Mouse (Mus musculus): ENCODE measurements around the gene Spsb4. TPM values are rescaled to one million over a fixed set of nuclear protein-coding genes. Genes with fewer than 3 reads are reported as not detected.

The Spsb4 gene
- total RNA-seq, 1 experiment from 2014 or later = not detected

- no peak for ATAC-seq (ENCODE audit: extremely low read depth, insufficient number of reproducible peaks, low FRiP score, poor library complexity, severe bottlenecking)
These were observed 36.3 kb downstream of the Spsb4 start for GRCm38 (mm10) chr9:96982351-96982750.

GRCm38 (mm10) chr9:96981836-96982235 is 36.8 kb downstream of the Spsb4 start:
- no peak for ATAC-seq (ENCODE audit: extremely low read depth, insufficient number of reproducible peaks, low FRiP score, poor library complexity, severe bottlenecking)

- ATAC-seq (ENCODE audit: extremely low read depth, insufficient number of reproducible peaks, low FRiP score, poor library complexity, severe bottlenecking) = no peak
These were observed 37.5 kb downstream of the Spsb4 start for GRCm38 (mm10) chr9:96981121-96981520.

- ATAC-seq (ENCODE audit: extremely low read depth, insufficient number of reproducible peaks, low FRiP score, poor library complexity, severe bottlenecking) = no peak
These were observed 38.3 kb downstream of the Spsb4 start for GRCm38 (mm10) chr9:96980037-96980997.

GRCm38 (mm10) chr9:96979417-96980030 is 39.1 kb downstream of the Spsb4 start:
- no peak for ATAC-seq (ENCODE audit: extremely low read depth, insufficient number of reproducible peaks, low FRiP score, poor library complexity, severe bottlenecking)

- ATAC-seq (ENCODE audit: extremely low read depth, insufficient number of reproducible peaks, low FRiP score, poor library complexity, severe bottlenecking) = no peak
These were observed 40.4 kb downstream of the Spsb4 start for GRCm38 (mm10) chr9:96978147-96978782.

GRCm38 (mm10) chr9:96977287-96978145 is 41.1 kb downstream of the Spsb4 start:
- ATAC-seq (ENCODE audit: extremely low read depth, insufficient number of reproducible peaks, low FRiP score, poor library complexity, severe bottlenecking) = no peak

GRCm38 (mm10) chr9:96973091-96973490 is 45.6 kb downstream of the Spsb4 start:
- ATAC-seq (ENCODE audit: extremely low read depth, insufficient number of reproducible peaks, low FRiP score, poor library complexity, severe bottlenecking) = no peak

- no peak for ATAC-seq (ENCODE audit: extremely low read depth, insufficient number of reproducible peaks, low FRiP score, poor library complexity, severe bottlenecking)
These were observed 46.8 kb downstream of the Spsb4 start for GRCm38 (mm10) chr9:96971625-96972404.

- no peak for ATAC-seq (ENCODE audit: extremely low read depth, insufficient number of reproducible peaks, low FRiP score, poor library complexity, severe bottlenecking)
These were observed 51.1 kb downstream of the Spsb4 start for GRCm38 (mm10) chr9:96967516-96967915.

- no peak for ATAC-seq (ENCODE audit: extremely low read depth, insufficient number of reproducible peaks, low FRiP score, poor library complexity, severe bottlenecking)
These were observed 52.2 kb downstream of the Spsb4 start for GRCm38 (mm10) chr9:96966465-96966864.

GRCm38 (mm10) chr9:96963443-96964215 is 55.0 kb downstream of the Spsb4 start:
- ATAC-seq (ENCODE audit: extremely low read depth, insufficient number of reproducible peaks, low FRiP score, poor library complexity, severe bottlenecking) = no peak

- ATAC-seq (ENCODE audit: extremely low read depth, insufficient number of reproducible peaks, low FRiP score, poor library complexity, severe bottlenecking) = no peak
These were observed 55.9 kb downstream of the Spsb4 start for GRCm38 (mm10) chr9:96962714-96963113.

- ATAC-seq (ENCODE audit: extremely low read depth, insufficient number of reproducible peaks, low FRiP score, poor library complexity, severe bottlenecking) = no peak
These were observed 56.5 kb downstream of the Spsb4 start for GRCm38 (mm10) chr9:96961986-96962701.

GRCm38 (mm10) chr9:96961006-96961405 is 57.6 kb downstream of the Spsb4 start:
- no peak for ATAC-seq (ENCODE audit: extremely low read depth, insufficient number of reproducible peaks, low FRiP score, poor library complexity, severe bottlenecking)

- no peak for ATAC-seq (ENCODE audit: extremely low read depth, insufficient number of reproducible peaks, low FRiP score, poor library complexity, severe bottlenecking)
These were observed 58.4 kb downstream of the Spsb4 start for GRCm38 (mm10) chr9:96960241-96960640.

GRCm38 (mm10) chr9:96959469-96959868 is 59.2 kb downstream of the Spsb4 start:
- ATAC-seq (ENCODE audit: extremely low read depth, insufficient number of reproducible peaks, low FRiP score, poor library complexity, severe bottlenecking) = no peak
